Mouse (Mus musculus) forebrain, embryonic 11.5 days (tissue): ENCODE data around the gene Csmd2. TPM values are rescaled to one million over a fixed set of nuclear protein-coding genes. Genes with fewer than 3 reads are reported as not detected.
"Not testable (repeated sequence)": the region's sequence is repeated elsewhere in the genome, so short reads cannot be mapped to it uniquely, and the experiment has no call there.

Experiments
- ATAC-seq: fragments of 200-750 bp; cut with Nextera tagmentation; replicated peaks from 2 replicates; pipeline ENCODE4 v1.8.0; 2017; ENCODE audit warnings: moderate TSS enrichment; ENCODE audit not compliant: low FRiP score
- DNase-seq: peaks from one replicate; pipeline ENCODE4 v3.0.0-alpha.2; 2017; ENCODE audit warnings: low spot score
- H3K27ac ChIP-seq: fragments of 300-500 bp; sonication (generic); 2 replicates; pipeline ENCODE4 v1.5.1; 2014; ENCODE audit warnings: low read depth, low read length
- H3K27me3 ChIP-seq: fragments of 300-500 bp; sonication (generic); 2 replicates; pipeline ENCODE4 v1.6.1; 2014; ENCODE audit warnings: mild to moderate bottlenecking, low read length, mixed read lengths; ENCODE audit not compliant: control insufficient read depth, insufficient read depth
- H3K36me3 ChIP-seq: fragments of 300-500 bp; sonication (generic); 2 replicates; pipeline ENCODE4 v1.6.1; 2014; ENCODE audit warnings: mild to moderate bottlenecking, low read length, moderate library complexity, mixed read lengths; ENCODE audit not compliant: control insufficient read depth, insufficient read depth
- H3K4me1 ChIP-seq: fragments of 300-500 bp; sonication (generic); replicated peaks from 2 replicates; pipeline ENCODE4 v1.6.1; 2014; ENCODE audit warnings: low read length, mixed read lengths; ENCODE audit not compliant: control insufficient read depth, insufficient read depth
- H3K4me2 ChIP-seq: fragments of 300-500 bp; sonication (generic); 2 replicates; pipeline ENCODE4 v1.6.1; 2014; ENCODE audit warnings: low read depth, mild to moderate bottlenecking, low read length, moderate library complexity, mixed read lengths; ENCODE audit not compliant: severe bottlenecking
- H3K4me3 ChIP-seq: fragments of 300-500 bp; sonication (generic); 2 replicates; pipeline ENCODE4 v1.5.1; 2014; ENCODE audit warnings: low read depth, low read length
- H3K9ac ChIP-seq: fragments of 300-500 bp; sonication (generic); 2 replicates; pipeline ENCODE4 v1.6.1; 2014; ENCODE audit warnings: low read length
- H3K9me3 ChIP-seq: fragments of 300-500 bp; sonication (generic); 2 replicates; pipeline ENCODE4 v1.6.1; 2016; ENCODE audit warnings: low read length, mixed read lengths; ENCODE audit not compliant: control insufficient read depth
- WGBS: fragments of 180-500 bp; shearing (Covaris S2); extraction: QIAGEN DNeasy Blood & Tissue Kit; methylation state at CpG from one replicate; pipeline ENCODE4 v1.1.7; 2014; 5-methylcytosine and 5-hydroxymethylcytosine counted together
- polyA plus RNA-seq: library from polyadenylated mRNA; unstranded; fragments of >200 nt; fragmentation: Nextera tagmentation; extraction: Ambion mirVana; gene quantifications from 2 replicates; pipeline ENCODE4 v1.2.1, GENCODE M21; 2014

Gene Csmd2
- polyA plus RNA-seq, 1 experiment from 2014 or later = 1.3 TPM

DNA sequence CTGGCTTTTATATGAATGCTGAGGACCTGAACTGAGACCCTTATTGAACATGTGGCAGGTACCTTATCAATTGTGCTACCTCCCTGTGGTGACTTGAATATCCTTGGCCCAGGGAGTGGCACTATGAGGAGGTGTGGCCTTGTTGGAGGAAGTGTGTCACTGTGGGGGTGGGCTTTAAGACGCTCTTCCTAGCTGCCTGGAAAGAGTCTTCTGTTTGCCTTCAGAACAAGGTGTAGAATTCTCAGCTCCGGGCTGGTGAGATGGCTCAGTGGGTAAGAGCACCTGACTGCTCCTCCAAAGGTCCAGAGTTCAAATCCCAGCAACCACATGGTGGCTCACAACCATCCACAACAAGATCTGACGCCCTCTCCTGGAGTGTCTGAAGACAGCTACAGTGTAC, 624.1 kb downstream of the Csmd2 start:
- WGBS = 84% methylated on average over 3 of the region's 3 CpGs
- ATAC-seq, H3K9ac ChIP-seq, DNase-seq, H3K36me3 ChIP-seq, H3K4me2 ChIP-seq, H3K9me3 ChIP-seq, H3K27me3 ChIP-seq, H3K4me1 ChIP-seq, H3K4me3 ChIP-seq, H3K27ac ChIP-seq: not testable (repeated sequence)

DNA sequence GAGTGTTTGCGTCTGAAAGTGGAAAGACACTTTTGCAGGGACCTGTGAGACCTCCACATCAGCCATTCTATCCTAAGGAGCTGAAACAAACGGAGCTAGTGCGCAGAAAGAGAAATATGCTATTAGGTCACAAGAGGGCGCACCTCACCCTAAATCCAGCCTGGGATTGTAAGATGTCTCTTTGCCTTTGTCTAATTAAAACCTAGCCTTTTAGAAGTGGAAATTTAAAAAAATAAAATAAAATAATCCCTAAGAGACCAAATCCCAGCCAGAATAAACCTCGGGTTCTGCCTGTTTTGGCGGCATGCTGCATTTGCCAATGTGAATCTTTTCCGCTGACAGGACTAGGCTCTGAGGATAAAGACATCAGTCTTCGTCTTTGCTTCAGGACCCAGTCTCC, 625.7 kb downstream of the Csmd2 start:
- ATAC-seq = no peak
- peak; percentile 69 for DNase-seq
- H3K4me2 ChIP-seq = no peak overlapping the region
- peaks cover 3% of the 10 kb centered on the region; the same call in 1 of the 2 replicates for H3K4me1 ChIP-seq
- H3K9me3 ChIP-seq = no peaks in the 10 kb centered on the region
- H3K9ac ChIP-seq = no peak overlapping the region
- 25% methylated on average over 8 of the region's 8 CpGs for WGBS
- no peak overlapping the region for H3K4me3 ChIP-seq
- H3K27me3 ChIP-seq = no peaks in the 10 kb centered on the region
- H3K36me3 ChIP-seq = no peaks in the 10 kb centered on the region
- H3K27ac ChIP-seq = no peak overlapping the region

DNA sequence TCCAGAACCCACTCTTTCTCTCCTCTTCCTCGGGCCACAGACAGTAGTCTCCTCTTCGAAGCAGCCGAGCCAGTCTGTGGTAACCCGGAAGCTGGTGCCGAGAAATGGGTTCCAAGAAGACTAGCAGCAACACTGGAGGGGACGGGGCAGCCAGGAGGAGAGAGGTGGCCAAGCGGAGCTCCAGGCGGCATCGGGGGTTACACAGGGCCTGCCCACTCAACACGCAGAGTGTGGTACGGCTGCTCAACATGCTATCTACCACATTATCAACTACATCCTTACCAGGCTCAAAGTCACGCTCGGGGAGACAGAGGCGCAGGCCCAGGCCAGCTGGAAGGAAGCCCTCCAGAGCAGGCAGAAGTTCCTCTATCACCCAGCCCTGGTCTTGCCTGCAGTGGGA, 628.1 kb downstream of the Csmd2 start:
- no peak overlapping the region for H3K4me3 ChIP-seq
- no peak for ATAC-seq
- H3K27me3 ChIP-seq = no peaks in the 10 kb centered on the region
- no peak for DNase-seq
- no peak overlapping the region for H3K27ac ChIP-seq
- no peaks in the 10 kb centered on the region; the same call in 1 of the 2 replicates for H3K4me1 ChIP-seq
- no peaks in the 10 kb centered on the region for H3K36me3 ChIP-seq
- H3K9me3 ChIP-seq = no peaks in the 10 kb centered on the region
- H3K4me2 ChIP-seq = no peak overlapping the region
- no peak overlapping the region for H3K9ac ChIP-seq
- WGBS = 92% methylated on average over 14 of the region's 14 CpGs

Other genes starting within 250 kb of the Csmd2 start
- 0.13 and 0.27 TPM in 2 replicates for gene CK137956, start 16.9 kb upstream of the Csmd2 start, polyA plus RNA-seq